In the genomic region with DNA sequence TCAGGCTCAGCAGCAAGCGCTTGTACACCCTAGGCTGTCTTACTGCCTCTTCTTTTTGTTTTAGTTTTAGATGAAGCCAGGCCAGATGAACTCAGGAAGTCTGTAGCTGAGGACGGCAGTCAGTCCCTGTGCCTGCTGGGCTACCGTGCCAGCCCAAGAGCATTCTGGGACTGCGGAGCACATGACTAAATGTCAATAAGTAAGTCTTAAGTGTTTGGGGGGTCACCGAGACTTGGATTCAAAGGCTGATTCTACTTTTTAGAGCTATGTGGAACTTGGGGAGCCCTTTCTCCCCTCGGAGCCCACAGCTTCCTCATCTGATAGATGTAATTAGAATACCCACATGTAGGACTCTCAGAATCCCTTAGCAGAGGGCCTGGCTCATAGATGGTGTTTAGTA, we compare ENCODE assay signal across 14 mouse cellular contexts. TPM values are rescaled to one million over a fixed set of nuclear protein-coding genes. Genes with fewer than 3 reads are reported as not detected.
A peak's percentile ranks its signal among the peaks of the same experiment; 100 is the strongest.
DNase-seq lines count a peak whose midpoint lies in the region; ATAC-seq and TF ChIP-seq lines count a peak whose summit lies in the region.
"Had no signal": no experiment of that assay in that cellular context is flagged by ENCODE, and none has a peak within 500 bp of the region (broad histone marks: within the 10 kb centered on the region; RNA-seq: fewer than 3 reads in every experiment).

No protein-coding gene starts in this region.

- 54% methylated on average over 6 of the region's 6 CpGs for WGBS in kidney, embryonic 16.5 days
- 69% methylated on average over 6 of the region's 6 CpGs for WGBS in stomach, embryonic 15.5 days
- WGBS in stomach, postnatal 0 days = 72% methylated on average over 6 of the region's 6 CpGs

- H3K27me3 ChIP-seq in kidney, embryonic 16.5 days (ENCODE audit: insufficient read depth, low read length) = no peaks in the 10 kb centered on the region
- H3K27me3 ChIP-seq in stomach, embryonic 15.5 days (replicated peaks) = no peaks in the 10 kb centered on the region
- no peaks in the 10 kb centered on the region for H3K27me3 ChIP-seq in stomach, postnatal 0 days (ENCODE audit: control insufficient read depth, insufficient read depth, low read length)
- H3K27me3 ChIP-seq: forebrain, embryonic 13.5 days; hindbrain, embryonic 13.5 days; limb, embryonic 13.5 days had no signal

- 0 out of 2 replicates have a peak overlapping the region, but pooled peaks have one; percentile 1 for H3K4me2 ChIP-seq in kidney, embryonic 16.5 days (replicated peaks; ENCODE audit: low read depth, low read length)
- H3K4me2 ChIP-seq in stomach, embryonic 15.5 days = no peak overlapping the region
- H3K4me2 ChIP-seq in stomach, postnatal 0 days (replicated peaks; ENCODE audit: low read depth) = no peak overlapping the region
- H3K4me2 ChIP-seq: forebrain, embryonic 13.5 days; hindbrain, embryonic 13.5 days had no signal

- peak; percentile 27 for DNase-seq in cerebellum, adult 9-11 months
- no peak for DNase-seq in cerebellum, adult 8-10 months
- no peak for DNase-seq in kidney, postnatal 25 days
- DNase-seq in stomach, postnatal 0 days (ENCODE audit: low spot score) = no peak
- no peak for DNase-seq in T-cell, adult 2 months (ENCODE audit: low spot score)
- no peak for DNase-seq in testis, postnatal 14 days (ENCODE audit: low spot score)
- DNase-seq: cerebellum, adult 11 months; retina, postnatal 1 day had no signal

- no peaks in the 10 kb centered on the region for H3K36me3 ChIP-seq in kidney, embryonic 16.5 days (ENCODE audit: insufficient read depth, low read length)
- H3K36me3 ChIP-seq in stomach, embryonic 15.5 days = no peaks in the 10 kb centered on the region
- H3K36me3 ChIP-seq in stomach, postnatal 0 days (ENCODE audit: control insufficient read depth, insufficient read depth, low read length) = no peaks in the 10 kb centered on the region
- H3K36me3 ChIP-seq: hindbrain, embryonic 13.5 days; limb, embryonic 13.5 days had no signal

- H3K4me3 ChIP-seq in kidney, embryonic 16.5 days (ENCODE audit: low read length) = no peak overlapping the region
- no peak overlapping the region for H3K4me3 ChIP-seq in stomach, embryonic 15.5 days (replicated peaks)
- no peak overlapping the region for H3K4me3 ChIP-seq in stomach, postnatal 0 days (ENCODE audit: low read depth, low read length)
- H3K4me3 ChIP-seq: forebrain, embryonic 13.5 days; hindbrain, embryonic 13.5 days; limb, embryonic 13.5 days; myocyte had no signal

- ATAC-seq in kidney, embryonic 16.5 days (ENCODE audit: low FRiP score, low TSS enrichment) = no peak
- no peak for ATAC-seq in stomach, embryonic 15.5 days (ENCODE audit: insufficient read depth, low FRiP score, low read depth)
- ATAC-seq in stomach, postnatal 0 days (ENCODE audit: low FRiP score, low TSS enrichment) = no peak
- ATAC-seq: forebrain, embryonic 13.5 days had no signal

- H3K9me3 ChIP-seq in kidney, embryonic 16.5 days (ENCODE audit: low read length) = no peaks in the 10 kb centered on the region
- H3K9me3 ChIP-seq in stomach, embryonic 15.5 days = no peaks in the 10 kb centered on the region
- no peaks in the 10 kb centered on the region for H3K9me3 ChIP-seq in stomach, postnatal 0 days (ENCODE audit: control insufficient read depth, low read length)
- H3K9me3 ChIP-seq: forebrain, embryonic 13.5 days; hindbrain, embryonic 13.5 days; limb, embryonic 13.5 days had no signal

- no peak for TF ChIP-seq CTCF in stomach, postnatal 0 days (IDR thresholded peaks at IDR 0.05; ENCODE audit: low read depth)

- no peak for TF ChIP-seq EP300 in stomach, postnatal 0 days (optimal IDR thresholded peaks at IDR 0.05)

- peak overlapping the region; percentile 23 for H3K27ac ChIP-seq in kidney, embryonic 16.5 days (ENCODE audit: low read length)
- 0 out of 2 replicates have a peak overlapping the region, but pooled peaks have one; percentile 21 for H3K27ac ChIP-seq in stomach, embryonic 15.5 days
- H3K27ac ChIP-seq in stomach, postnatal 0 days (replicated peaks) = no peak overlapping the region
- H3K27ac ChIP-seq: forebrain, embryonic 13.5 days; hindbrain, embryonic 13.5 days; limb, embryonic 13.5 days had no signal

- H3K9ac ChIP-seq in kidney, embryonic 16.5 days (replicated peaks; ENCODE audit: low read length) = peak overlapping the region; percentile 22; the same call in 1 of the 2 replicates
- no peak overlapping the region for H3K9ac ChIP-seq in stomach, embryonic 15.5 days
- H3K9ac ChIP-seq in stomach, postnatal 0 days (ENCODE audit: low read length) = no peak overlapping the region
- H3K9ac ChIP-seq: forebrain, embryonic 13.5 days had no signal

- peaks cover 34% of the 10 kb centered on the region for H3K4me1 ChIP-seq in kidney, embryonic 16.5 days (ENCODE audit: insufficient read depth, low read length)
- H3K4me1 ChIP-seq in stomach, embryonic 15.5 days = peaks cover 21% of the 10 kb centered on the region
- H3K4me1 ChIP-seq in stomach, postnatal 0 days (replicated peaks; ENCODE audit: control insufficient read depth, insufficient read depth) = no peaks in the 10 kb centered on the region

RNA-seq across cellular contexts. Expression of gene Mlec, which starts 2.7 kb away (rescaled TPM):
- polyA plus RNA-seq in kidney, embryonic 16.5 days (2015; fragmentation: Nextera tagmentation; extraction: Ambion mirVana) = 85.0 and 86.2 TPM in 2 replicates
- polyA plus RNA-seq in stomach, embryonic 15.5 days (2015; fragmentation: Nextera tagmentation; extraction: Ambion mirVana) = 89.3 and 101 TPM in 2 replicates
- 30.4 and 34.0 TPM in 2 replicates for polyA plus RNA-seq in stomach, postnatal 0 days (2015; fragmentation: Nextera tagmentation; extraction: Ambion mirVana)

RNA-seq across cellular contexts. Expression of gene Unc119b, which starts 25.9 kb away (rescaled TPM):
- 53.5 and 54.8 TPM in 2 replicates for polyA plus RNA-seq in kidney, embryonic 16.5 days (2015; fragmentation: Nextera tagmentation; extraction: Ambion mirVana)
- 26.6 and 29.7 TPM in 2 replicates for polyA plus RNA-seq in stomach, embryonic 15.5 days (2015; fragmentation: Nextera tagmentation; extraction: Ambion mirVana)
- 12.7 and 12.9 TPM in 2 replicates for polyA plus RNA-seq in stomach, postnatal 0 days (2015; fragmentation: Nextera tagmentation; extraction: Ambion mirVana)

RNA-seq across cellular contexts. Expression of gene Cabp1, which starts 33.5 kb away (rescaled TPM):
- polyA plus RNA-seq in kidney, embryonic 16.5 days (2015; fragmentation: Nextera tagmentation; extraction: Ambion mirVana) = 1.3 TPM in 2 replicates
- 1.5 and 1.6 TPM in 2 replicates for polyA plus RNA-seq in stomach, embryonic 15.5 days (2015; fragmentation: Nextera tagmentation; extraction: Ambion mirVana)
- polyA plus RNA-seq in stomach, postnatal 0 days (2015; fragmentation: Nextera tagmentation; extraction: Ambion mirVana) = 0.44 and 0.67 TPM in 2 replicates

RNA-seq across cellular contexts. Expression of gene Acads, which starts 41.5 kb away (rescaled TPM):
- polyA plus RNA-seq in kidney, embryonic 16.5 days (2015; fragmentation: Nextera tagmentation; extraction: Ambion mirVana) = 98.1 and 106 TPM in 2 replicates
- 64.1 and 71.1 TPM in 2 replicates for polyA plus RNA-seq in stomach, embryonic 15.5 days (2015; fragmentation: Nextera tagmentation; extraction: Ambion mirVana)
- polyA plus RNA-seq in stomach, postnatal 0 days (2015; fragmentation: Nextera tagmentation; extraction: Ambion mirVana) = 70.6 and 73.8 TPM in 2 replicates
